Mouse (Mus musculus) gastrocnemius, postnatal 4 days (tissue): ENCODE measurements at regions not wholly inside any gene's neighbourhood (a gene's known extent, or its start where the extent isn't known, plus 50 kb on each side); places are given as distances from the start of the nearest gene placed in this dataset.
A peak's percentile ranks its signal among the peaks of the same experiment; 100 is the strongest.

Experiments
- DNase-seq, 2 experiments: peaks; one replicate each; pipeline ENCODE4 v3.0.0; 2021 to 2022; ENCODE audit warnings: low spot score in 2 of 2, mixed read lengths in 2 of 2

DNA sequence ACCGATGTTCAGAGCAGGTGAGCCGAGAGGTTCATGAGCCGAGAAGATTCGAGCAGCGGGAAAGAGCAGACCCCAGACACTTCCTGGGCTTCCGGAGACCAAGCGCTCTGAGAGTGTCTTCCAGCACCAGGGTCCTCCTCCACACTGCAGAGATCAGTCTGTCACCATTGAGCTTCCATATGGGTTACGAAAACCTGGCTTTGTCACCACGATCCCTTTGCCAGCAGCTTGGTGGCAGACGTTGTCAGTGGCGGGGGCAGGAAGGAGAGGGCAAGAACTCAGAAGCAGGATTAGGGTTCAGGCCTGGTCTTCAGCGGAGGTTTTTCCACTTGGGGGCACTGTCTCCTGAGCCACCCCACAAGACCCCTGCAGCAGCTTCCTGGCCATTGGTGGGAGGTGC is 288.5 kb downstream of the Ptpru start:
- no peak for DNase-seq

GRCm38 (mm10) chr4:131558513-131558912 is 279.6 kb downstream of the Ptpru start:
- no peak for DNase-seq

DNA sequence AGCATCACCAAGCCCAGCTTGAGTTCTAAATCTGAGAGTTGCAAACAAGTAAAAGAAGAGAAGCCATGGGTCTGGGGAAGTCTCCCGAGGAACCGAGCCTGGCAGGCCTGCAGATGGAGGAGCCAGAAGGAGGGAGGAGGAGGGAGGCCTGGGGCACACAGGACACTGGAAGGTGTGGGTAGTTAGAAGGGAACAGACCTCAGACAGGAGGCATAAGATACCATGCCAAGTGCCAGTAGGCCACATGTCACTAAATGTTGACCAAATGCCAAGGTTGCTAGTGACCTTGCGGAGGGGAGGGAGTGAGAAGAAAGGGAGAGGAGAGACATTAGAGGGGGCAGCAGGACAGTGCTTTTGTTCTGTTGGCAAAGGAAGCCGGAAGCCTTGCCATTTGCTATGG is 274.2 kb downstream of the Ptpru start:
- DNase-seq: no peak

DNA sequence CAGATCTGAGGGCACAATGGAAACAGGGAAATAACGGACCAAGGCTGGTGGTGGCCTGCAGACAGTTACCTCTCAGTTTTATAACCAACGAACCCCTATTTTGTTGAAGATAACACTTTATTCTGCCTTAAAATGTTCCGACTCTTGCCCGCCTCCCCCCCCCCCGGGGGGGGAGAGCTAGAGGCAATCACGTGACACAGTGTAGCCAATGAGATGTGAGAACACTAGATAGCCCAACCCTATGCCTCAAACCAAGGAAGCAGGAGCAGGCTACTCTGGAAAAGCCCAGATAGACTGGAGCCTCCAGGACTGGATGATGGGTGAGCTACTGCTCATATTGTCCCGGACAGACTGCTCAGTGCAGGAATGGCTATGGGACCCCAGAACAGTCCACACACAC is 272.9 kb downstream of the Ptpru start:
- no peak for DNase-seq

- no peak for DNase-seq
These were observed 270.8 kb downstream of the Ptpru start for GRCm38 (mm10) chr4:131567241-131567640.

- DNase-seq: no peak
These were observed 268.9 kb downstream of the Ptpru start for GRCm38 (mm10) chr4:131569156-131569555.

DNA sequence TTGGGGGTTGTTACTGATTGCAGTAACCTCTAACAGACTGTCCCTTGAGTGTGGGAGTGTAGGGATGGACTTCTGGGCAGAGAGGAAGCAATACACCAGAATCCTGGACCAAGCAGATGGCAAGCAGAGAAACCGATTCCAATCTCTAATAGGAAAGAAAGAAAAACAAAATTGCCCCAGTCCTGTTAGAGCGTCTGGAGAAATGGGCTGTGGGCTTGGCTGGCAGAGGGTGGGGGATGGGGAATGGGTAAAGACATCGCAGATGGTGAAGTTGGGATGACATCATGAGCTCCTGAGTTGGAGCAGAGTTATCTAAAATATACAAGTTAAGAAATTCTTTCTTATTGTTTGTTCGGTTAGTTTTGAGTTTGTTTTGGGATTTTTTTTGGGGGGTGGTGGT is 260.5 kb downstream of the Ptpru start:
- no peak for DNase-seq

DNA sequence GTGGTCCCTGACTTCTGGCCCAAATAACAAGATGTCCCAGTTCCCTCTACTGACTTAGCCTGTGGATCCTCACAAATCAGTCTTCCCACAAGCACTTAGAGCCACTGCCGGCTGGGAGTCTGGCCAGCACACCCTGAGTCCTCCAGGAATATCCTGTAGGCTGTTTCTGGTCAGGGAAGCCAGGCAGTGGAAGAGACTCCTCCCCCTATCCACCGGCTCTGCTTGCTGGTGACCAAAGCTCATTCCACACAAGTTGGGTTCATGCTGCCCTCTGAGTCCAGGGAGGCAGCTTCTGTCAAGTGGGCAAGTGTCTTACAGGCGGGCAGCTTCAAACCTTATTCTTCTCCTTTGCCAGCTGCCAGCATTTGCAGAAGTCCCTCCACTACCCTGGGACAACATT is 252.1 kb downstream of the Ptpru start:
- DNase-seq: no peak

DNA sequence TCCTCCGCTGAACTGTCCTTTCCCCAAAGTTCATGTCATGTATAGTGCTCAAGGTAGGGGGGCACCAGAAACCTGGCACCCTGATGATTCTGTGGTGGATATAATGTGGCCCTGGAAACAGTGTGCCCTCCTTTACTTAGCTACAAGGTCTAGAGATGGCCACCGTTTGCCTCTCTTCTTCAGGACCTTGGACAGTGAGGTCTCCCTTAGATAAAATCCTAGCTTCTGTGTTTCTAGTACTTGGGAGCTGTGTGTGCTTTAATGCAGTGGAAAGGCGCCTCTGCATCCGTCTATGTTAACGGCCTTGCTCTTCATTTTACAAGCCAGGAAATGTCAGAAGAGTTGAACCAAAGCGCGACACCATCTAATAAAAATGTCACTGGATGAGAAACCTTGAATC is 250.6 kb downstream of the Ptpru start:
- DNase-seq: no peak

- DNase-seq: no peak
These were observed 248.0 kb downstream of the Ptpru start for GRCm38 (mm10) chr4:131590136-131590535.

- no peak for DNase-seq
These were observed 246.6 kb downstream of the Ptpru start for GRCm38 (mm10) chr4:131591456-131591855.

DNA sequence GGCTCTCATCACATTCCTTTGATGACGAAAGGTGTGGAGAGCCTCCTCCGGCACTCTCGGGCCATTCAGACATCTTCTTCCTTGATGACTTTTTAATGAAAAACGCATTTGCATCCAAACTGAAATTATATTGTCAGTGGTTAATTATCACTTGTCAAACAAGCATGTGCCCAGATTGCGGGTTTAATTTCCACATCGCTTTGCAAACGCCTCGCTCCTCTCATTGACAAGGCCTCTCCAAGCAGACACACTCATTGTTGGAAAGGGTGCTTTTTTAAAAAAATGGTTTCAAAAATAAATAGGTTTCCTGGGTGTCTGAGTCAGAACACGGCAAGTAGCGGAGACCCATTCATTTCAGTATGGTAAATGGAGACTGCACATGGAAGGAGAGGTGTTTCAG is 240.1 kb downstream of the Ptpru start:
- no peak for DNase-seq

DNA sequence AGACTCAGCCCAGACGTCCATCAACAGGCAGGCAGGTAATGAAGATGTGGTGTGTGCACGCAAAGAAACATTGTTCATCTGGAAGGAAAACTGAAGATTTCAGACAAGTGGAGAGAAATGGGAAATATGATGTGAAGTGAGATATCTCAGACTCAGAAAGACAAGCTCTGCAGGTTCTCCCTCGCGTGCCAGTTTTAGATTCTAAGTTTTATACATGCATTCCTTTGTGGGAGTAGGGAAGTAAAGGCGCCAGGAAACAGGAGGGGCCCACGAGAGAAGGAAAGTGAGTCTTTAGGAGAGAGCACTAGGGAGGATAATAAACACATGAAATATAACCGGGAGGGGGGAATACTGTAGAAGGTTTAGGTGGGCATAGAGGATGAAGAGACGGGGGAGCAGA is 223.7 kb downstream of the Ptpru start:
- DNase-seq: no peak

DNA sequence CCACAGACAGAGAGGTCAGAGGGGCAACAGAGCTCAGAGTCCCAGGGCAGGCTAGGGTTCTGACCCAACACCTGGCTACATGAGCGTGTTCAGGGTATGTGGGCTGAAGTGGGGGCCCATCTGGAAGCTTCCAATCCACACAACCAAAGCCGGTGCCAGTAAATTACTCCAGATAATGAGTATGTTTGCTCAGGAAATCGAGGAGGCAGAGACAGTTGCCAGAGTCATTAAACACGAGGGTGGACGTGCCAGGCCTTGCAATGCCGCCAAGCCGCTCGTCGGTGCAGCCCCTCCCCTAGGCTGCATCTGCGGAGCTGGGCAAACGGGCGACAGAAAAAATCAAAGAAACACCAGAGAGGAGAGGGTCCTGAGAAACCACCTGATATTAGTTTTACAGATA is 222.5 kb downstream of the Ptpru start:
- DNase-seq: no peak

DNA sequence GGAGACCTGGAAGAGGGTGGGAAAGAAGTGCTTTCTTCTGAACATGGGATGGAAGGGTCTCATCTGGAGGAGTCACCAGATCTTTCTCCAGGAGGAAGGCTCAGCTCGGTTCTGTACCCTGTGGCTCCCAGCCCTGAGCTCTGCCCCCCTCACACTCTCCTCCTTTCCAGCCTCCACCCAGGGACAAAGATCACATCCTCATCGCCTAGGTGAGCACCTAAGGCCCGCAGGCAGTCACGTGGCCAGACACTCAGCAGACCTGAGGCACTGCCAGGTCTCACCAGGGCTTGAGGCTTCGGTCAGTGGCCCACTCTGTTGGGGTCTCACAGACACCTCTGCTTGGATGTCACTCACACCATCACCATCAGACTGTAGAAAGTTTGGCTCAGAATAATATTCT is 200.0 kb downstream of the Ptpru start:
- DNase-seq: no peak

GRCm38 (mm10) chr4:131656034-131656433 is 182.1 kb downstream of the Ptpru start:
- no peak for DNase-seq

DNA sequence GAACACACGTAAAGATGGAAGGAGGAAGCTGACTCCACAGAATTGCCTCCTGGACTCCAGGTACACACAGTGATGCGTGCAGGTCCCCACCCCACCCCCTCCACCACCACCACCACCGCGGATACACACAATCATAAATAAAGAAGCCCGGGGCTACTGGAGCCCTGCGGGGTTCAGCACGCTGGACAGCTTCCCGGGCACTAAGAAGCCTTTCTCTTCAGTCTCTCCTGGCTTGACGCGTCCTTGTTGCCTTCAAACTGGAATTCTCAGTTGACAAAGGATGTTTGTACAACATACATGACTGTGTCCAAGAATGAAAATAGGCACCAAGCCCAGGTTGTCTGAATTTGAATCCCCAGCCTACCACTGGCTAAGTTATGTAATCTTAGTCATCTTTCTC is 180.2 kb downstream of the Ptpru start:
- DNase-seq: peak in 1 of 2 experiments; percentile 31

GRCm38 (mm10) chr4:131660931-131661330 is 177.2 kb downstream of the Ptpru start:
- DNase-seq: no peak

GRCm38 (mm10) chr4:131671784-131672515 is 166.1 kb downstream of the Ptpru start:
- DNase-seq: no peak

DNA sequence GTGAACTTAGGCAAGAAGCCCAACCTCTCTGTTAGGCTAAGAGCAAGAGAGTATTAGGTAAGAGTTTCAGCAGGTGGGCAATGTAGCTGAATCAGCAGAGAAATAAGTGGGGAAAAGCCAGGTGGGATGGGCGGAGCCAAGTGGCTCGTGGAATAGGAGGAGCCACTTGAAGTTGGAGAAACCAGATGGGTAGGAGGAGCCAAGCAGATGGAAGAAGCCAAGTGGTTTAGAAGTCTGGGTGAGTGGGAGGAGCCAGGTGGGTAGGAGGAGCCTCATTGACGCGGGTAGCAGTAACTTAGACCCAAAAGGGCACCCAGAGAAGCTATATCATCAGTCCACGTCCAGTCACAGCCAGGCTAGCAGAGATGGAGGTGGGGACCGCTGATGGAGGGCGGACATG is 160.1 kb downstream of the Ptpru start:
- DNase-seq: no peak

GRCm38 (mm10) chr4:131683176-131683575 is 154.9 kb downstream of the Ptpru start:
- DNase-seq: no peak

DNA sequence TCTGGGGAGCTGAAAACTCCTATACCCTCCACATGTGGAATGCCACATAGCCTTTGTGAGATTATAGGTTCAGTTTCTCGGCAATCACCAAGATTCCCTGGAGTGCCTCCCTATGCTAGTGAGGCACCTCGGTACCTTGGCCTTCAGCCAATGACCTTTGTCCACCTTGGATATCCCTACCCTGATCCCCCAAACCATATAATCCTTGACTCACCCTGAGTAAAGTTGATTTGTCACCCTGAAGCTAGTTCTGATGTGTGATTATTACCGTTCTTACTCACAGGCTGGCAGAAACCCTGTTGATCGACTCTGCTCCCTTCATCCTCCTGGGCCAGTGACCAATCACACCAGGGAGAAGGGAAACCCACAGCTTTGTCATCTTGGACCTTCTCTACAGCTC is 152.5 kb downstream of the Ptpru start:
- DNase-seq: no peak

- DNase-seq: no peak
These were observed 143.9 kb downstream of the Ptpru start for GRCm38 (mm10) chr4:131694232-131694631.
